Mouse (Mus musculus): ENCODE measurements at regions not wholly inside any gene's neighbourhood (a gene's known extent, or its start where the extent isn't known, plus 50 kb on each side); places are given as distances from the start of the nearest gene placed in this dataset.
"Not testable (repeated sequence)": the region's sequence is repeated elsewhere in the genome, so short reads cannot be mapped to it uniquely, and the experiment has no call there.

- not testable (repeated sequence) for DNase-seq (ENCODE audit: low spot score in 2 of 2)
Measured at GRCm38 (mm10) chr12:21680026-21680425, 262.6 kb upstream of the Ywhaq start.

GRCm38 (mm10) chr12:21649381-21649780, 231.9 kb upstream of the Ywhaq start:
- DNase-seq (ENCODE audit: low spot score in 2 of 2) = not testable (repeated sequence)

- DNase-seq (ENCODE audit: low spot score in 2 of 2) = peak in 1 of 2 experiments; percentile 4
Measured at GRCm38 (mm10) chr12:21613781-21614180, 196.3 kb upstream of the Ywhaq start.

DNA sequence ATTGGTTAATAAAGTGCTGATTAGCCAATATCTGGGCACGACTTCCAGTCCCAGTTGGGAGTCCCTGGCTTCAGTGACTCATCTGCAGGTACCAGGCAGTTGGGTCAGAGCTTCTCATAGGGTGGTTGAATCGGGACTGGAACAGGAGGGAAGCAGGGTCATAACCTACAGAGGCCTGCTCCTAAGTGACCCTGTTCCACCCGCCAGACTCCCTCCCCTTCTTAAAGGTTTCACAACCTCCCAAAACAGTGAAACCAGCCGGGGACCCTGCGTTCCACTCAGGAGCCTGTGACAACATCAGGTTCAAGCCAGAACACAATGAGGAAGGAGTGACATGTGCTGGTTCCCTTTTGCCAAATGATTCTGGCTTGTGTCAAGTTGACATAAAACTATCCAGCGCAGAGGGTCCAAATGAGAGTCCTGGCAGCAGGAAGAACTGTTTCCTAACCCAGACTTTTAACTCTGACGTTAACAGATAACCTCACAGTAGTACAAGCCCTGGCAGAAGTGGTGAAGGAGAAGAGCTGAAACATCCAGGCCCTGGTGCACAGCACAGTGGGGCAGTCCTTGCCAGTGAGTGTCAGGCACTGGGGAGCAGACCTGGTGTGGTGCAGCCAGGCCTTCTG, 151.1 kb upstream of the Ywhaq start:
- no peak for DNase-seq (ENCODE audit: low spot score in 2 of 2)

- not testable (repeated sequence) for DNase-seq (ENCODE audit: low spot score in 2 of 2)
Measured at GRCm38 (mm10) chr12:21543962-21544361, 126.5 kb upstream of the Ywhaq start.

- DNase-seq (ENCODE audit: low spot score in 2 of 2) = peak; percentile 38 to 50
Measured at GRCm38 (mm10) chr12:21543153-21543894, 125.9 kb upstream of the Ywhaq start.

- no peak for DNase-seq (ENCODE audit: low spot score in 2 of 2)
Measured at GRCm38 (mm10) chr12:21531766-21532165, 114.3 kb upstream of the Ywhaq start.

DNA sequence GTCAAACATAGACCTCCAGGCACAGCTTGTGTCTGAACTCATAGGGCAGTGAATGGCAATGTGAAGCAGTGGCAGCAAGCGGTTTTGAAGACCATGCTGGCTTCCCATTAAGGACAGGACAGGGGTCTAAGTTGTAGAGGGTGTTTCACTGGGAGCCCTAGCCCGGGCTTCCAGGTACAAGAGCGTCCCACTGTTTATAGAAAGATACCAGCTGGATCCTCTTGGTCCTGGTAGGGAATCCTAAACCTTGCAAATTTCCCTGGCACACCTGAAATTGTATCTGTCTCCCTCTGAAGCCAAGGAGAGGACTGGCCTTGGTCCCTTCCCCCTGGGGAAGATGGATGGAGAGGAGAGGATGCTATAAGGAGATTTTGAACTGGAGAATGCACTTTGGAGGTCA, 111.9 kb upstream of the Ywhaq start:
- not testable (repeated sequence) for DNase-seq (ENCODE audit: low spot score in 2 of 2)

- DNase-seq (ENCODE audit: low spot score in 2 of 2) = not testable (repeated sequence)
Measured at GRCm38 (mm10) chr12:21527336-21527735, 109.9 kb upstream of the Ywhaq start.

DNA sequence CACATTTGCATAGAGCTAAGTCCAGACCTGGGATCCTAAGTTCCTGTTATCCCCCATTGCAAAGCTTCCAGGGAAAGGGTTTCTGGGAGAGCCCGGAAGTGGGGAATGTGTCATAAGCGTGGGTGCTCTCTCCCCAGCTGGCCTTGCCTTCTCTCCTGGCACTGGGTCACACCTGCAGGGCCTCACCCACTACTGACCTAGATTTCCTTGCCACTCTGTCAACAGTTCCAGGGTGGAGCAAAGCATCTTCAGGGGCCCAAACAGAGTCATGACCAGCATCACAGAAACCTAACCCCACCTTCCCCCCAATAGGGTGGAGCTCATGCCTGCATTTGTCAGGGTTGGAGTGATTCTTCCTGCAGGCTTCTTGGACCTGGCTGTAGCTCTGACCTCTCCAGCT, 109.5 kb upstream of the Ywhaq start:
- not testable (repeated sequence) for DNase-seq (ENCODE audit: low spot score in 2 of 2)

DNA sequence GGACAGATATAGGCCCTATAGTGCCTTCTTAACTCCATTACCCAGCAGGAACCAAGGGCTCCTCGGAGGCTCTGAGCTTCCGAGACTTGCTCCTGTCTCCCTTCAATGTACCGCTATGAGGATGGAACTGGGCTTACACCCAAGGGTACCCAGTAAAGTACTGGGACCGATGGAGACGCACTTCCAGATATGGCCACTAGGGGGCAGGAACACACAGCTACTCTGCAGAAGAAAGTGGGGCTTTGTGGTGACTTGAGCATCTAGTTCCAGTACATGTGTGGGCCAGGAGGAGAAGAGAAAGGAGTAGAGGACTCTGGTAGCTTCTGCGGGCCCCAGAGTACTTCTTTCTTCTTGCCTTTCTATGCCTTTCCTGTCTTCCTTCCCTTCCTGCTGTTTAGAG, 108.1 kb upstream of the Ywhaq start:
- DNase-seq (ENCODE audit: low spot score in 2 of 2) = not testable (repeated sequence)

DNA sequence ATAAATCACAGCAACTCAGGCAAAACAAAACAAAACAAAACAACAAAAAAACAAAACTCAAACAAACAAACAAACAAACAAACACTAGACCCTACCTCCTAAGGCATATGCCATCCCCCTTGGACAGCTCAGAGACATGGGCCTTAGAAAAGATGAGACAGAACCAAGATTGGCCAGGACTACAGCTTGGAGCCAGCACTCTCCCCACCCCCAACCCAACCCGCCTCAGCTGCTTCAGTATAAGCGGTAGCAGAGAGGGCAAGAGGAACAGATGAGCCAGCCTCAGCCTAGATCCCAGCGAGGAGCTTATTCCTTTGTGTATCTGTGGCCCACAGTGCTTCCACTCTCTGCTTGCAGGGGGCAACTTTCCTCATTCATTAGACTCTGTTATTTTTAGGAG, 105.2 kb upstream of the Ywhaq start:
- no peak for DNase-seq (ENCODE audit: low spot score in 2 of 2)

- no peak for DNase-seq (ENCODE audit: low spot score in 2 of 2)
Measured at GRCm38 (mm10) chr12:21519058-21519457, 101.6 kb upstream of the Ywhaq start.

- DNase-seq (ENCODE audit: low spot score in 2 of 2) = no peak
Measured at GRCm38 (mm10) chr12:21512736-21513135, 95.3 kb upstream of the Ywhaq start.

DNA sequence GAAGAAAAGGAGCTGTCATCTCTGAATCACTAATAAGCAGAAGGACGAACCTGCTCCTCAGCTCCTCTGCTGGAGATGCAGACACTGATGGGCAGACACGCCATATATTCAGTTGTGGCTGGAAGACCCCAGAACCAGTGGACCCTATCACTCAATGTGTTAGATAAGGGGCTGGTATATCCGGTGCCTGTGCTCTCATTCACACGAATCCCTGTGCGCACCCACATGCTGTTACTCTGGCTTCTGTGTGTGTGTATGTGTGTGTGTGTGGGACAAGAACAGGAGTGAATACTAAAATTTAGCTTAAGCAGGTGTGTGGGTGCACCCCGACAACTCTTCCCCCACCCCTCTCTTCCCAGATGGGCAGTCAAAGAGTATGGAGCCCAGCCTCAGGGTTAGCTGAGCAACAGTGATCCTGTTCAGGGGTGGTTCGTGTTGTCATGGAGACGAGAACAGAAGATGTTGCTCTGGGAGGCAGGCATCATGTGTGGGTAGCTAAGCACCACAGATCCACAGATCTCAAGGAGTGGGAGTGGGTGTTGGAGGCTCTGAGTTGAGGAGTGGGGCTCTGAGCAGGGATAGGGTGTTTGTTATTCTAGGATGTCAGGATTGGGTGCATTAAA, 93.7 kb upstream of the Ywhaq start:
- no peak for DNase-seq (ENCODE audit: low spot score in 2 of 2)

- no peak for DNase-seq (ENCODE audit: low spot score in 2 of 2)
Measured at GRCm38 (mm10) chr12:21507080-21507479, 89.6 kb upstream of the Ywhaq start.

DNA sequence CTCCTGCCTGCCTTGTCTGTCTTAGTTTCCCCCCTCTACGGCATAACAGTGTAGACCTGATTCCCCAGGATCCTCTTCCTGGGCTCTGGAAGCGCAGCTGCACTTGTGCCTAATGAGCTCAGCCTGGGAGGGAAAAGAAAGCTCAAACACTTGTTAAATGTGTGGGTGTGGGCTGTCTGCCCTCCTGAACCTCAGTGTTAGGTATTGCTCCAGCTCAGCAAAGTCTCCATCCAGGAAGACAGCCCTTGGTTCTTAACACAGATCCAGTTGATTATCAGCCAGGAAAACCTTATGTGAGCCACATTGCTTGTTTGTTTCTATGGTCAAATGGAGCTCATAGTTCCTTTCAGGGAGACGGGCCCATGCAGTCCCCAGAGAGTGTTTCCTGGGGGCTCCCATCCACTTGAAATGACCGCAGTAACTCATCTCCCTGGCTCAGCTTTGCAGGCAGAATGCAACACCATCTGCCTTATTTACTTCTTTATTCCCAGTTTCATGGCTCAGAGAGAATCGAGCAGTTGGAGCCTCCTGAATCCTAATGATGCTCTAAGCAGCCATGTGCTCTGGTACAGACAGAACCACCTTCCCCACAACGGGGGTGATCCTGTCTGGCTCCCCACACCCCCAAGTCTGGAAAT, 88.4 kb upstream of the Ywhaq start:
- DNase-seq (ENCODE audit: low spot score in 2 of 2) = no peak

DNA sequence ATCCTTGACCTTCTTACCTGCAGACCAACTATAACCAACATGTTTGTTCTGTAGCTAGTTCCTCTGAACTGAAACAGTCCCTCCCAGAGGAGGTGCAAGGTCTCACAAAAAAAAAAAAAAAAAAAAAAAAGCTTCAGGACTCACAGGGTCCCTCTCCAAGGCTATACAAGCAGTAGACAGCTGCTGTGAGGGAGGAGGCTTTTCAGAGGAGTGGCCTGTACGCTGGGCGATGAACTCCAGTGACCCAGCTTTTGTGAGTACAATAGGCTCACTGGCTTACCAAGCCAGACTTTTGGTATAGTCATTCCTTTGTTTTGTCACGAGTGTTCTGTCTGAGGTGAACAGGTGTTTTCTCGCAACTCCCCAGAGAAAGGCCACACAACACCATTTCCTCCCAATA, 85.8 kb upstream of the Ywhaq start:
- no peak for DNase-seq (ENCODE audit: low spot score in 2 of 2)

- no peak for DNase-seq (ENCODE audit: low spot score in 2 of 2)
Measured at GRCm38 (mm10) chr12:21496974-21497373, 79.5 kb upstream of the Ywhaq start.

DNA sequence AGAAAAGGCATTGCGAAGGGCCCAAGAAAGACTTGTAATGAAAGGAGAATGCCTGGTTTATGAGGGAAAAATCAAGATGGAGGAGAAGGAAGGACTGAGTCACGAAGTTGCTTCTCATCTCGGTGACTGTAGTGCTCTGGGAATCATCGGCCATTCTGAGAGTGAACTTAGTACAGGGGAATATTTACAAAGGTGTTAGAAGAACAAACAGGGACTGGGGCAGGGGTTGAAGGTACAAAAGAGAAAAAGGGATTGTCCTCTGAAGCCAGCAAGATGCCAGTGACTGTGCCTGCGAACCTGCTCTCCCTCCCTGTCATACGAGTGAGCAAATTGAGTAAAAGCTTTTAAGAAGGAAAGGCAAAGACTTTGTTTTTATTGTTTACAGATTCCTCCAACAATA, 78.1 kb upstream of the Ywhaq start:
- DNase-seq (ENCODE audit: low spot score in 2 of 2) = no peak

DNA sequence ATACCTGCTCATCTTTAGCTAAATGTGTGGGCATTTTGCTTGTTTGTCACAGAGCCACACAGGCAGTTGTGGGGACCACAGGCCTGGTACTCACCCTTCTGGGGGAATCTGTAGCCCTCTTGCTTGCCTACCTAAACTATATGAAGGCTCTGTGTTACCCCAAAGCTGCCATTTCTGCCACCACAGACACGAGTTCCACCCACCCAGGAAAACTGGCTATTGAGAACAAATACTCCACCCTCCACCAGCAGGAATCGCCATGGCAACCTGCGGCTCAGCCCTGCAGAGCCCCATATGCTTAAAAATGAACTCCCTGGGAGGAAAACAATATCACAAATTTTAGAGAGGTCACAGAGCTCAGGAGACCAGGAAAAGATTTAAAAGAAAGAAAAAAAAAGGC, 76.0 kb upstream of the Ywhaq start:
- DNase-seq (ENCODE audit: low spot score in 2 of 2) = no peak

GRCm38 (mm10) chr12:21492549-21493291, 75.3 kb upstream of the Ywhaq start:
- no peak for DNase-seq (ENCODE audit: low spot score in 2 of 2)

Data from spleen, postnatal 36 days (tissue).